Mouse (Mus musculus) frontal cortex, postnatal 36 days (tissue): ENCODE results near the gene Map4k1.
"Not testable (repeated sequence)": the region's sequence is repeated elsewhere in the genome, so short reads cannot be mapped to it uniquely, and the experiment has no call there.

Experiments
- DNase-seq, 2 experiments: peaks; one replicate each; pipeline ENCODE4 v3.0.0; 2022; ENCODE audit warnings: low spot score in 2 of 2

The Map4k1 gene

DNA sequence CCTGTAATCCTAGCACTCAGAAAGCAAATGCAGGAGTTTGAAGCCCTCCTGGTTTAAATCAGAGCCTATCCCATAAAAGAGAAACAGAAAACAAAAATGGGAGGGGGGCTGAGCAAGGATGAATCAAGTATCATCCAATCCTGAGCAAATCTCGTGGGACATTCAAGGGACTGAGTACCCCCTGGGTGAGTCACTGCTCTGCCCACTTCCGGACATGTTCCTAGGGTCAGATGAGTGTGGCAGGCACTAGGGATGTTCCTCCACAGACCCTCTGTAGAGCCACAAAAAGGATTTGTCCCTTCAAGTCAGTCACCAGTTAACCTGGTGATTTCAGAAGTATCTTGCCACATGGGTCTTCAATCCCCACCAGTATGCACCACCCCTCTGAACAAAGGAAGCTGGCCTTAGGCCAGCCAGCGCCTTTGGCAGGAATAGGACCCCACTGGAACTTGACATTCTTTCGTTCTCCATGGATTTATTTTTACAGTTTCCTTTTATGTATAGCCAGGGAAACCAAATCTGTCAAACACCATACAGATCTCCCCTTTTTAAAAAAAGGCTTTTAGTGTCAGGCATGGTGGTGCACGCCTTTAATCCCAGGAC is 26.5 kb upstream of the Map4k1 start:
- DNase-seq: no peak

DNA sequence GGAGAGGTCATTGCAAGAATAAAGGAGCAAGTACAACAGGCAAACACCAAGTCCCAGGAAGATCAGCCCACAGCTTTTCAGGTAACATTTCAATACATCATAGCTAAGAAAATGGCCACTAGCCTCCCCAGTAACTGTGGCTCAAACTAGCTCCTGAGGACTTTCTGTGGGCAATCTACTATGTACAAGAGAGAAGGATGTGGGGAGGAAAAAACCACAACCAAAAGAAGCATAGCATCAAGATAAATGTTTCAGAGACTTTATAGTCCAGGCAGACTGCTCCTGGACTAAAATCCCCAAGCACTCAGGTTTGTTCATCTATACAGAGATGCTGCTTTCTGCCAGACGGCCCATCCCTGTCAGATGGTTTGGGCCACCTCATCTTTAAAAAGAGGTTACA is 25.6 kb upstream of the Map4k1 start:
- DNase-seq: no peak

DNA sequence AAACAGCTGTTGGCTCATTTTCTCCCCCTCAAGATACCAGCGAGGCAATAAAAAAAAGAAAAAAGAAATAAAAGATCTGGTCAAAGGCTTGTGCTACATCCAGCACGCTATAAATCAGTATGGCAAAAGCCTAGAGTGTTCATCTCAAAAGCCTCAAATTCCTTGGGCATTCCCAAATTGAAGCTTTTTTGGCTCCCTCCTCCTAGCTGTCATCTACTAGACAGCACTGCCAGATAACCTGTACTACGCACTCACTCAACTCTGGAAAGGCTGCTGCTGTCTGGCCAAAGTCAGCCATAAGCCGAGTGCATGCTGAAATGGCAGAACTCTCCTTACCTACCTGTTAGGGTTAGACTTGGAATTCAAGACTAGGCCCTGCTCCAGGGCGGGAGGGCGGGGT is 24.6 kb upstream of the Map4k1 start:
- DNase-seq: no peak

GRCm38 (mm10) chr7:28957997-28958725 is 23.7 kb upstream of the Map4k1 start:
- DNase-seq: no peak

GRCm38 (mm10) chr7:28958770-28959169 is 23.1 kb upstream of the Map4k1 start:
- DNase-seq: no peak

DNA sequence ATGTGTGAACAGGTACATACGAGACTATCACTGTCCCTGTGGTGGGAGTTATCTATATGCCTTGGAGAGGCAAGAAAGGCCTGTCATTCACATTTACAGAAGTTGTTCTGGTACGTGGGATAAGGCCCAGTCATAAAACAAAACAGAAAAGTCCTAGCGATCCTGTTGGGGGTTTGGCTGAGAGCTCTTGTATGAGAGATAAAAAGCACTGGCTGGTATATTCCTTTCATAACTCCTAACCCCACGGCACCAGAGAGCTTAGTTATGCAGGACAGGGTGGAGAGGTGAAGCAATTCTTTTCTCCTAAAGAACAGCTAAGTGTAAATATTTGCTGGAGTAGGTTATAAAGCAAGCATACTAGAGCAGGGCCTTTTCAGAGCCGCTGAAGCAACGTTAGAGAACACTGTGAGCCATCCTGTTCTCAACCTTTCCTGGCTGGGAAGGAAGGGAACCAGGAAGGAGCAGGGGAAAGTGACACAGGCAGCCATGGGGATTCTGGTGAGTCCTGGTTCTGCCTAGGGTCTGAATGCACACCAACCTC is 22.3 kb upstream of the Map4k1 start:
- no peak for DNase-seq

- DNase-seq: peak in 1 of 2 experiments; percentile 40
These were observed 21.4 kb upstream of the Map4k1 start for GRCm38 (mm10) chr7:28960354-28961046.

- DNase-seq: no peak
These were observed 20.3 kb upstream of the Map4k1 start for GRCm38 (mm10) chr7:28961584-28961926.

GRCm38 (mm10) chr7:28961927-28962670 is 19.8 kb upstream of the Map4k1 start, which contains the start of gene Actn4:
Gene Actn4 (minus strand): TSS chr7:28962340.
- peak; percentile 97 to 99 for DNase-seq

- no peak for DNase-seq
These were observed 18.4 kb upstream of the Map4k1 start for GRCm38 (mm10) chr7:28963399-28963923.

DNA sequence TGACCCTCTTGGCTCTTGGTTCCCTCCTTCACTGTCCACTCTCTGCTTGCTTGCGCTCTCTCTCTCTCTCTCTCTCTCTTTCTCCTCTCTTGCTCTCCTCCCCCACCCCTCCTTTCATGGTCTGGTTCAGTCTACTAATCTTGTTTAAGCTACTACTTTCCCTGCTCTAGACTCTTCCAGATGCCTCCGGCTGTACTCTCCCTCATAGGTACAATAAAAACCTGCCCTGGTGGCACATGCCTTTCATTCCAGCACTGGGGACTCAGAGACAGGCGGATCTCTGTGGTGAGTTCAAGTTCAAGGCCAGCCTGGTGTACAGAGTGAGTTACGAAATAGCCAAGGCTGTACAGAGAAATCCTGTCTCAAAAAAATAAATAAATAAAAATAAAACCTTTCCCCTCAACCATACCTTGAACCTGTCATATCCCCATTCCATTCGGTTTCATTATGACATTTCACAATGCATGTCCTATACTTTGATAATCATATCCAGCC is 16.5 kb upstream of the Map4k1 start:
- DNase-seq: no peak

- DNase-seq: no peak
These were observed 15.7 kb upstream of the Map4k1 start for GRCm38 (mm10) chr7:28966181-28966580.

- DNase-seq: no peak
These were observed 14.9 kb upstream of the Map4k1 start for GRCm38 (mm10) chr7:28966751-28967505.

DNA sequence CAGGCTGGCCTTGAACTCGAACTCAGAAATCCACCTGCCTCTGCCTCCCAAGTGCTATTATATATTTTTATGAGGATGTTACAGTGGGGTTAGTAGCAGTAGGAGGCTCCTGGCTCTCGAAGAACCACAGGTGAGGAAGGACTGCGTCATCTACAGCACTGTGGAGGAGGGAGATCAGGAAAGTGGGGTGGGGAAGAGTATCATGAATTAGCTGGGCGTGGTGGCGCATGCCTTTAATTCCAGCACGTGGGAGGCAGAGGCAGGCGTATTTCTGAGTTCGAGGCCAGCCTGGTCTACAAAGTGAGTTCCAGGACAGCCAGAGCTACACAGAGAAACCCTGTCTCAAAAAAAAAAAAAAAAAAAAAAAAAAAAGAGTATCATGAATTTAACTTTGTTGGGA is 13.7 kb upstream of the Map4k1 start:
- not testable (repeated sequence) for DNase-seq

DNA sequence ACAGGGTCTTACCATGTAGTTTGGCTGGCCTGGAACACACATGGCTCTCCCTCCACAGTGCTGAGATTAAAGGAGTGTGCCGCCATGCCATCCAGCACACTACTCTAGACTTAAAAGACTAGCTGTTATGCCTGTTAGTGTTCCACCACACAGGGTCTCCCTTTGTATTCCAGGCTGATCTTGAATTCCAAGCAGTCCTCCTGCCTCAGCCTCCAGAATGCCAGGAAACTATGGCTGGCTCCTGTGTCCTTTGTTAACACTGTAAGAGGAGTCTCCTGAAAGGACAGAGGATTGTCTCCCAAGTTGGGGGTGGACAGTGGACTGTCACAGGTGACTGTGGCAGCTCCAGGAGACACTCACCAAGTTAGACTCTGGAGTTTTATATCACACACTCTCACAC is 12.6 kb upstream of the Map4k1 start:
- DNase-seq: no peak

GRCm38 (mm10) chr7:28969672-28970394 is 12.0 kb upstream of the Map4k1 start:
- DNase-seq: no peak

DNA sequence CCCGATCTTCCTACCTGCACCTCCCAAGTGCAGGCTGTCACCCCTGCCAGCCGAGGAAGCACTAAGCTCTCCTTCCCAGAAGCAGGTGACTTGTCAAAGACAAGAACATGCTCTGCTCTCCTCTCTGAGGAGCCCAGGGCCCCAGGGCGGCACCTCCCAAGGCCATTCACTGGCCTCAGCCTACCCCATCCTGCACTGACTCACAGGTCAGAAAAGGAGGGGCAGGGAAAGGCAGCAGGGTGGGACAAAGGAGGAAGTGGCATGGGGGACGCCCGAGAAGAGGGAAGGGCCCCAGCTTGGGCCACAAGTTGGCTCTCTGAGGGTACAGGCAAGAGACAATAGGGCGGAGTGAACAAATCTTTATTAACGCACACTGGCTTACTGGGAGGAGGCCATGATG is 10.8 kb upstream of the Map4k1 start:
- no peak for DNase-seq

- no peak for DNase-seq
These were observed 10.0 kb upstream of the Map4k1 start for GRCm38 (mm10) chr7:28971770-28972269.

- peak; percentile 72 to 77 for DNase-seq
These were observed 9.3 kb upstream of the Map4k1 start for GRCm38 (mm10) chr7:28972542-28972985.

- no peak for DNase-seq
These were observed 8.8 kb upstream of the Map4k1 start for GRCm38 (mm10) chr7:28973025-28973424.
